Mouse (Mus musculus): Measurements from ENCODE around the gene Prpsap2.

GRCm38 (mm10) chr11:61685119-61685725, 76.7 kb downstream of the Prpsap2 start:
- TF ChIP-seq CTCF (conservative IDR thresholded peaks at IDR 0.05; ENCODE audit: low read length): no peak
- TF ChIP-seq POU5F1 (IDR thresholded peaks at IDR 0.05; ENCODE audit: borderline replicate concordance, low read length): no peak

All from E14TG2a.4 (cell line).